Mouse (Mus musculus): Measurements from ENCODE around the gene Nufip2. TPM values are rescaled to one million over a fixed set of nuclear protein-coding genes. Genes with fewer than 3 reads are reported as not detected.
A peak's percentile ranks its signal among the peaks of the same experiment; 100 is the strongest.
"Not testable (repeated sequence)": the region's sequence is repeated elsewhere in the genome, so short reads cannot be mapped to it uniquely, and the experiment has no call there.

Nufip2 gene
- polyA plus RNA-seq, 1 experiment from 2014 or later: 7.5 TPM

- 40% methylated on average over 6 of the region's 6 CpGs for WGBS
- peak; percentile 41 for TF ChIP-seq CTCF (IDR thresholded peaks at IDR 0.05; ENCODE audit: low read depth)
- H3K36me3 ChIP-seq (ENCODE audit: insufficient read depth): no peaks in the 10 kb centered on the region
- DNase-seq (no peak), ATAC-seq (ENCODE audit: insufficient read depth) (no peak)
- H3K4me1 ChIP-seq (ENCODE audit: insufficient read depth): no peaks in the 10 kb centered on the region
- H3K27me3 ChIP-seq (ENCODE audit: insufficient read depth, low read length): no peaks in the 10 kb centered on the region
- no peaks in the 10 kb centered on the region for H3K9me3 ChIP-seq (ENCODE audit: low read depth, low read length)
- no peak overlapping the region for H3K27ac ChIP-seq (ENCODE audit: low read depth)
- H3K4me2 ChIP-seq: no peak overlapping the region
- H3K4me3 ChIP-seq (ENCODE audit: low read depth, low read length): no peak overlapping the region
- no peak overlapping the region for H3K9ac ChIP-seq
Observed at GRCm38 (mm10) chr11:77743966-77744365, 58.0 kb downstream of the Nufip2 start.

- ATAC-seq (ENCODE audit: insufficient read depth): no peak
- no peak overlapping the region for H3K9ac ChIP-seq
- DNase-seq: no peak
- H3K4me1 ChIP-seq (ENCODE audit: insufficient read depth): no peaks in the 10 kb centered on the region
- H3K9me3 ChIP-seq (ENCODE audit: low read depth, low read length): no peaks in the 10 kb centered on the region
- no peak overlapping the region for H3K4me3 ChIP-seq (ENCODE audit: low read depth, low read length)
- WGBS: 78% methylated on average over 4 of the region's 4 CpGs
- no peak for TF ChIP-seq CTCF (IDR thresholded peaks at IDR 0.05; ENCODE audit: low read depth)
- H3K36me3 ChIP-seq (ENCODE audit: insufficient read depth): no peaks in the 10 kb centered on the region
- H3K4me2 ChIP-seq: no peak overlapping the region
- H3K27me3 ChIP-seq (ENCODE audit: insufficient read depth, low read length): no peaks in the 10 kb centered on the region
- H3K27ac ChIP-seq (ENCODE audit: low read depth): no peak overlapping the region
Observed at GRCm38 (mm10) chr11:77746652-77747051, 60.7 kb downstream of the Nufip2 start.

GRCm38 (mm10) chr11:77747103-77747502 is 61.1 kb downstream of the Nufip2 start:
- DNase-seq; H3K36me3 ChIP-seq (ENCODE audit: insufficient read depth); ATAC-seq (ENCODE audit: insufficient read depth); H3K4me2 ChIP-seq; H3K4me1 ChIP-seq (ENCODE audit: insufficient read depth); H3K27ac ChIP-seq (ENCODE audit: low read depth); H3K9me3 ChIP-seq (ENCODE audit: low read depth, low read length); H3K4me3 ChIP-seq (ENCODE audit: low read depth, low read length); H3K9ac ChIP-seq; H3K27me3 ChIP-seq (ENCODE audit: insufficient read depth, low read length): not testable (repeated sequence)
- 94% methylated on average over 13 of the region's 15 CpGs for WGBS

GRCm38 (mm10) chr11:77748996-77749395 is 63.0 kb downstream of the Nufip2 start:
- no peak for TF ChIP-seq CTCF (IDR thresholded peaks at IDR 0.05; ENCODE audit: low read depth)
- Histone ChIP-seq H3K4me3 (ENCODE audit: low read depth, low read length) (no peak overlapping the region), H3K4me1 (ENCODE audit: insufficient read depth) (no peaks in the 10 kb centered on the region), H3K4me2 (no peak overlapping the region), H3K36me3 (ENCODE audit: insufficient read depth) (no peaks in the 10 kb centered on the region), H3K9ac (no peak overlapping the region), H3K27ac (ENCODE audit: low read depth) (no peak overlapping the region), H3K9me3 (ENCODE audit: low read depth, low read length) (no peaks in the 10 kb centered on the region), H3K27me3 (ENCODE audit: insufficient read depth, low read length) (no peaks in the 10 kb centered on the region)
- DNase-seq (no peak), ATAC-seq (ENCODE audit: insufficient read depth) (no peak)
- 74% methylated on average over 5 of the region's 5 CpGs for WGBS

GRCm38 (mm10) chr11:77752525-77752924 is 66.6 kb downstream of the Nufip2 start:
- Histone ChIP-seq H3K27me3 (ENCODE audit: insufficient read depth, low read length) (no peaks in the 10 kb centered on the region), H3K27ac (ENCODE audit: low read depth) (no peak overlapping the region), H3K36me3 (ENCODE audit: insufficient read depth) (no peaks in the 10 kb centered on the region), H3K9me3 (ENCODE audit: low read depth, low read length) (no peaks in the 10 kb centered on the region), H3K4me2 (no peak overlapping the region), H3K4me1 (ENCODE audit: insufficient read depth) (no peaks in the 10 kb centered on the region), H3K4me3 (ENCODE audit: low read depth, low read length) (no peak overlapping the region), H3K9ac (no peak overlapping the region)
- ATAC-seq (ENCODE audit: insufficient read depth): no peak
- no peak for DNase-seq
- no peak for TF ChIP-seq CTCF (IDR thresholded peaks at IDR 0.05; ENCODE audit: low read depth)
- WGBS: 61% methylated on average over 5 of the region's 5 CpGs

- TF ChIP-seq CTCF (IDR thresholded peaks at IDR 0.05; ENCODE audit: low read depth): no peak
- Histone ChIP-seq H3K9me3 (ENCODE audit: low read depth, low read length) (no peaks in the 10 kb centered on the region), H3K36me3 (ENCODE audit: insufficient read depth) (no peaks in the 10 kb centered on the region), H3K27me3 (ENCODE audit: insufficient read depth, low read length) (no peaks in the 10 kb centered on the region), H3K4me1 (ENCODE audit: insufficient read depth) (no peaks in the 10 kb centered on the region), H3K4me3 (ENCODE audit: low read depth, low read length) (no peak overlapping the region), H3K27ac (ENCODE audit: low read depth) (no peak overlapping the region), H3K4me2 (no peak overlapping the region), H3K9ac (no peak overlapping the region)
- 67% methylated on average over 3 of the region's 3 CpGs for WGBS
- ATAC-seq (ENCODE audit: insufficient read depth): no peak
- DNase-seq: no peak
Observed at GRCm38 (mm10) chr11:77753469-77753868, 67.5 kb downstream of the Nufip2 start.

- Histone ChIP-seq H3K4me3 (ENCODE audit: low read depth, low read length) (no peak overlapping the region), H3K27me3 (ENCODE audit: insufficient read depth, low read length) (no peaks in the 10 kb centered on the region), H3K9me3 (ENCODE audit: low read depth, low read length) (no peaks in the 10 kb centered on the region), H3K36me3 (ENCODE audit: insufficient read depth) (no peaks in the 10 kb centered on the region), H3K4me1 (ENCODE audit: insufficient read depth) (peaks cover 15% of the 10 kb centered on the region; the same call in 1 of the 2 replicates), H3K4me2 (no peak overlapping the region), H3K9ac (no peak overlapping the region), H3K27ac (ENCODE audit: low read depth) (no peak overlapping the region)
- ATAC-seq (ENCODE audit: insufficient read depth) (no peak), DNase-seq (no peak)
- no peak for TF ChIP-seq CTCF (IDR thresholded peaks at IDR 0.05; ENCODE audit: low read depth)
- WGBS: 77% methylated on average over 4 of the region's 4 CpGs
Observed at GRCm38 (mm10) chr11:77760031-77760430, 74.1 kb downstream of the Nufip2 start.
